Mouse (Mus musculus): ENCODE data around the gene Orai3.

- TF ChIP-seq POLR2A (IDR thresholded peaks at IDR 0.05; ENCODE audit: insufficient read depth, low read depth, low read length) (no peak), EP300 (IDR thresholded peaks at IDR 0.05; ENCODE audit: insufficient read depth, low read depth, low read length) (no peak), CTCF (IDR thresholded peaks at IDR 0.05) (no peak)
These were observed 47.4 kb downstream of the Orai3 start for GRCm38 (mm10) chr7:127817053-127817452.

All from heart, adult 2 months (tissue).